Mouse (Mus musculus) MEL (cell line): ENCODE data around the gene Mkks. TPM values are rescaled to one million over a fixed set of nuclear protein-coding genes. Genes with fewer than 3 reads are reported as not detected.

ENCODE experiments used
- DNase-seq: peaks from one replicate; pipeline ENCODE4 v3.0.0; 2011; ENCODE audit warnings: low read depth, low spot score
- H3K27ac ChIP-seq: 2 replicates; pipeline ENCODE4 v1.5.1; 2012; ENCODE audit warnings: low read depth, mild to moderate bottlenecking, control low read depth, low read length, moderate library complexity; ENCODE audit not compliant: control insufficient read depth
- H3K27me3 ChIP-seq, 2 experiments: fragments of 150-350 bp in 1 of 2; sonication (generic) in 1 of 2; 2 replicates each; pipeline ENCODE4 v1.6.1; 2012; ENCODE audit warnings: low read length in 2 of 2, mild to moderate bottlenecking in 2 of 2, improper control_type of control experiment in 1 of 2, moderate library complexity in 1 of 2; ENCODE audit not compliant: insufficient read depth in 2 of 2, control insufficient read depth in 1 of 2
- H3K36me3 ChIP-seq, 2 experiments: 2 replicates each; pipeline ENCODE4 v1.6.1; 2012 to 2014; ENCODE audit warnings: low read length in 2 of 2, improper control_type of control experiment in 1 of 2, inconsistent platforms in 1 of 2, mild to moderate bottlenecking in 1 of 2; ENCODE audit not compliant: insufficient read depth in 2 of 2, control insufficient read depth in 1 of 2
- H3K4me1 ChIP-seq, 2 experiments: fragments of 150-350 bp in 1 of 2; sonication (generic) in 1 of 2; 2 replicates each; pipeline ENCODE4 v1.6.1; 2012; ENCODE audit warnings: low read length in 2 of 2, improper control_type of control experiment in 1 of 2, mild to moderate bottlenecking in 1 of 2; ENCODE audit not compliant: insufficient read depth in 2 of 2, control insufficient read depth in 1 of 2
- H3K4me3 ChIP-seq, 2 experiments: fragments of 150-350 bp in 1 of 2; sonication (generic) in 1 of 2; 2 replicates each; pipeline ENCODE4 v1.5.1; 2012; ENCODE audit warnings: low read depth in 2 of 2, low read length in 2 of 2, mild to moderate bottlenecking in 2 of 2, moderate library complexity in 2 of 2, control low read depth in 1 of 2, improper control_type of control experiment in 1 of 2; ENCODE audit not compliant: control insufficient read depth in 1 of 2, insufficient read depth in 1 of 2
- H3K79me2 ChIP-seq: 2 replicates; pipeline ENCODE4 v1.6.1; 2012; ENCODE audit warnings: mild to moderate bottlenecking, low read length, moderate library complexity; ENCODE audit not compliant: control insufficient read depth, poor library complexity, insufficient read depth
- H3K9ac ChIP-seq: 2 replicates; pipeline ENCODE4 v1.6.1; 2012; ENCODE audit warnings: low read depth, mild to moderate bottlenecking, control low read depth, low read length, moderate library complexity; ENCODE audit not compliant: control insufficient read depth, poor library complexity, severe bottlenecking
- H3K9me3 ChIP-seq: fragments of 150-350 bp; sonication (generic); replicated peaks from 2 replicates; pipeline ENCODE4 v1.6.1; 2012; ENCODE audit warnings: mild to moderate bottlenecking, low read length, improper control_type of control experiment, moderate library complexity; ENCODE audit not compliant: insufficient read depth
- BHLHE40 ChIP-seq: IDR thresholded peaks from 2 replicates; pipeline ENCODE4 v1.6.1; 2012; ENCODE audit warnings: low read depth, mild to moderate bottlenecking, inconsistent platforms, low read length, improper control_type of control experiment, borderline replicate concordance
- CHD2 ChIP-seq: IDR thresholded peaks from 2 replicates; pipeline ENCODE4 v1.6.1; 2011; ENCODE audit warnings: low read length, improper control_type of control experiment
- EP300 ChIP-seq, 2 experiments: IDR thresholded peaks; 2 replicates each; pipeline ENCODE4 v1.6.1; 2011; ENCODE audit warnings: improper control_type of control experiment in 2 of 2, low read length in 2 of 2, low read depth in 1 of 2, mild to moderate bottlenecking in 1 of 2
- JUND ChIP-seq: IDR thresholded peaks from 2 replicates; pipeline ENCODE4 v1.6.1; 2011; ENCODE audit warnings: low read depth, mild to moderate bottlenecking, improper control_type of control experiment, low read length
- NRF1 ChIP-seq: IDR thresholded peaks from 2 replicates; pipeline ENCODE4 v1.6.1; 2014; ENCODE audit warnings: low read depth, mild to moderate bottlenecking, inconsistent platforms, low read length, improper control_type of control experiment, moderate library complexity; ENCODE audit not compliant: poor library complexity, insufficient read depth, severe bottlenecking
- POLR2AphosphoS2 ChIP-seq: IDR thresholded peaks from 2 replicates; pipeline ENCODE4 v1.6.1; 2011; ENCODE audit warnings: low read length, improper control_type of control experiment
- RCOR1 ChIP-seq: IDR thresholded peaks from 2 replicates; pipeline ENCODE4 v1.6.1; 2012; ENCODE audit warnings: low read depth, mild to moderate bottlenecking, inconsistent platforms, low read length, improper control_type of control experiment
- ZKSCAN1 ChIP-seq: IDR thresholded peaks from 2 replicates; pipeline ENCODE4 v1.6.1; 2012; ENCODE audit warnings: low read depth, mild to moderate bottlenecking, inconsistent platforms, low read length, improper control_type of control experiment, moderate library complexity
- ZMIZ1 ChIP-seq: IDR thresholded peaks from 2 replicates; pipeline ENCODE4 v1.6.1; 2012; ENCODE audit warnings: low read depth, mild to moderate bottlenecking, inconsistent platforms, low read length, improper control_type of control experiment, moderate library complexity
- polyA plus RNA-seq, 2 experiments: library from polyadenylated mRNA; stranded (reverse) in 1 of 2; unstranded in 1 of 2; fragments of >175 nt in 1 of 2; fragments of >200 nt in 1 of 2; gene quantifications; 2 replicates each; pipeline versions ENCODE4 v1.2.1 to v1.2.4; 2012; ENCODE audit warnings: low replicate concordance in 2 of 2, low read depth in 1 of 2; ENCODE audit not compliant: insufficient read length in 2 of 2, insufficient read depth in 1 of 2, missing spikeins in 1 of 2
- total RNA-seq: library from RNA; depleted of rRNA; stranded (reverse); fragments of 300-350 nt; gene quantifications from 2 replicates; pipeline ENCODE4 v1.2.3, GENCODE M21; 2012

Mkks gene
- total and polyA plus RNA-seq, 3 experiments = 4.0 to 5.1 TPM; not detected in 1

DNA sequence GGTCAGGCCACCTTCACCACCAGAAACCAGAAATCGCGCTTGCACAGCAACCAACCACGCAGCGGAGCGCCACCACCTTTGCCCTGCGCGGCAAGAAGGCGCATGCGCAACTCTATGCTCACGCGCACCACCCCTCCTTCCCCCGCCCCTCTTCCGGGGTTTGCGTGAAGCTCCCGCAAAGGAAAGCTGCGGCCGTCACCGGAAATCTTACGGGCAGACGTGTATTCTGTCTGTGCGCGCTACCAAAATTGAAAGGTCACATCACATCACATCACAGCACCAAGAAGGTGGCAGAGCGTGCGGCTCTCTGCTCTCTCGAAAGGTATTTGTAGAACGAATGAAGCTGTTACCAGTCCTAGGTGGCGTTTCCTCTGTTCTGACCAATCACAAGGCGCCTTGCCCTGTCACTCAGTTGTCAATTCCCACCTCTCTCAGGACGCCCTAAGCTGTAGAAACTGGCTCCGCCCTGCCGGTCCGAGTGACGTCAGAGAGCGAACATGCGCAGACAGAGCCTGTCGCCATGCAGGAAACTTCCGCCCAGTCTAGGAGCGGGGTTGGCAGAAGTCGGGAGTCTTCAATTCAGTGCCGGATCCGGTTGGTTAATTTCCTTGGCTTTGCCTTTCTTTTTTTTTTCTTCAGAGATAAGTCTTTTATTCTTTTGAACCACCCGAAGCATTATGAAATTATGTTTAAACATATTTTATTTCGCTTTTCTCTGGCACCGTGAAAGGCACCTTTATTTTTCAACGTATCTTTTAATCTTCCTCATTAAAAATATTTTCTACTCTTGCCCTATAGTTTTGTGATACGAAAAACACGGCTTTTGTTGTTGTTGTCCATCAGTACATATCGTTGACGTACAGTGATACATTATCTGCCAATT, at the start of gene Mkks, which contains the start of the genes Slx4ip and AL731706.1 (continued):
- TF ChIP-seq ZMIZ1 = peak; percentile 79
- TF ChIP-seq BHLHE40 = no peak
- TF ChIP-seq RCOR1 = peak; percentile 36; the same call in 1 of the 2 replicates
- no peak for TF ChIP-seq ZKSCAN1
- TF ChIP-seq CHD2 = no peak; the same call in 1 of the 2 replicates

DNA sequence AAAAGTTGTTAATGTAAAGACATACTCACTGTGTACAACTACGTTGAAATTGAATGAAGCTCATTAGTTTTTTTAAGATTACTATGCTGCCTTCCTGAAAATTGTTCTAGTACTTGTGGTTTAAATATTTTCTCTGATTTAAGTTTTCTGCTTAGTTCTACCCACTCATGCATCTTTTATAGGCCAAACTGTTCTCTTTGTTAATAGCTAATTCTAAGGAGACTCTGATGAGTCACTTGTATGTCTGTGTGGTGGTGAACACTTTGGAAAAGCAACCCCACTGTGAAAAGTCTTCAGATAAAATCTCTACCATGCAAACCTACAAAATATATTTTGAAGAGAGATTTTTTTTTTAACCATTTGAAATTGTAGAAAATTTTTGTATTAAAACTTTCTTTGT, 47.1 kb upstream of the Mkks start:
- Histone ChIP-seq H3K4me3 (no peak overlapping the region), H3K9ac (no peak overlapping the region), H3K27me3 (no peaks in the 10 kb centered on the region), H3K9me3 (no peaks in the 10 kb centered on the region), H3K4me1 (peaks cover 0 to 6% of the 10 kb centered on the region in 2 experiments; a peak in 1 of 4 replicates), H3K36me3 (peaks cover 0 to 10% of the 10 kb centered on the region in 2 experiments; a peak in 2 of 4 replicates), H3K79me2 (no peaks in the 10 kb centered on the region; the same call in 1 of the 2 replicates), H3K27ac (no peak overlapping the region)
- DNase-seq = no peak
- TF ChIP-seq NRF1 = no peak
- TF ChIP-seq POLR2AphosphoS2 = no peak
- no peak for TF ChIP-seq JUND

DNA sequence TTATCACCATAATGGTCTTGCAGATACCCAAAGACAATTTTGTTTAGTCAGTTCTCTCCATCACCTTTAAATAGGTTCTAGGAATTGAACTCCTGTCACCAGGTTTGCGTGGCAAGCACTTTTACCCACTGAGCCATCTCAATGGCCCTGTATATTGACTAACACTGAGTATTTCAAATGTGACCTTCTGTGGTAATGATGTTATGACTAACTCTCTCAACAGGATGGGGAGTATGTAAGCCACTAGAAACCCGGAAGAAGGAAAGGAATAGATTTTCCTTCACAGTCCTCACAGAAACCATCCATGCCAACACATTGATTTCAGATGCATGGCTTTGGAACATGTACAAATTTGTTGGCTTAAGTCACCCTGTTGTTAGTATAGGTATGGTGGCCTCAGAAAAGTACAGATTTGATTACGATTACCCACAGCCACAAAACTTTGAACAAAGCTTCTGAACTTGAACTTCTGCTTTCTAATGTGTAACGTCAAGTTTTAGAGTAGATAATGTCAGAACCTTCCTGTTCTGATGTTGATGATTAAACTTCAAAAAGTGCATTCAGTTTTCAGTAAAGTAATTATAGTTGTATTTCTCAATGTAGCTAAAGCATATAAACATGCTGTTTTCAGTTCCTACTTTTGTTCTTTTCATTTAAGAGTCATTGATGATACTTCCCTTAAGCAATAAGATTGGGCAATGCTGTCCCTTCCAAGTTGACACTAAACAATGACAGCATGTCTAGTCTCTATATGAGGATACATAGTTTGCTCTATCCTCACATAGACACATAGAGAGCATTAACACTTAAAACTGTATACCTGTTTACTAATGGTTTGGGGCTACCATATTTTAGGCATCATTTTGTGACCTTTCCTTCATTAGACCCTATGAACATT, 45.5 kb upstream of the Mkks start:
- peaks cover 0 to 6% of the 10 kb centered on the region in 2 experiments; a peak in 1 of 4 replicates for H3K4me1 ChIP-seq
- TF ChIP-seq EP300 (IDR thresholded peaks at IDR 0.05; ENCODE audit: low read depth in 1 of 2, low read length in 2 of 2) (peak; percentile 34 to 40; a peak in 1 of 4 replicates), RCOR1 (peak; percentile 70; the same call in 1 of the 2 replicates), NRF1 (no peak)
- no peaks in the 10 kb centered on the region for H3K9me3 ChIP-seq
- no peaks in the 10 kb centered on the region for H3K27me3 ChIP-seq
- no peak overlapping the region for H3K9ac ChIP-seq
- H3K4me3 ChIP-seq = no peak overlapping the region
- peak; percentile 49 for DNase-seq
- H3K79me2 ChIP-seq = no peaks in the 10 kb centered on the region; the same call in 1 of the 2 replicates
- H3K36me3 ChIP-seq = peaks cover 0 to 10% of the 10 kb centered on the region in 2 experiments; a peak in 2 of 4 replicates
- no peak overlapping the region for H3K27ac ChIP-seq
